Mouse (Mus musculus) cerebellum, adult 9-11 months (tissue): ENCODE data around the gene Pbx3.

Source experiments
- DNase-seq: peaks from one replicate; pipeline ENCODE4 v3.0.0; 2022

The Pbx3 gene

GRCm38 (mm10) chr2:34135316-34135715 lies 237.6 kb downstream of the Pbx3 start:
- no peak for DNase-seq

- no peak for DNase-seq
Observed at GRCm38 (mm10) chr2:34132751-34133150, 240.2 kb downstream of the Pbx3 start.

GRCm38 (mm10) chr2:34129674-34130267 lies 243.2 kb downstream of the Pbx3 start:
- no peak for DNase-seq

DNA sequence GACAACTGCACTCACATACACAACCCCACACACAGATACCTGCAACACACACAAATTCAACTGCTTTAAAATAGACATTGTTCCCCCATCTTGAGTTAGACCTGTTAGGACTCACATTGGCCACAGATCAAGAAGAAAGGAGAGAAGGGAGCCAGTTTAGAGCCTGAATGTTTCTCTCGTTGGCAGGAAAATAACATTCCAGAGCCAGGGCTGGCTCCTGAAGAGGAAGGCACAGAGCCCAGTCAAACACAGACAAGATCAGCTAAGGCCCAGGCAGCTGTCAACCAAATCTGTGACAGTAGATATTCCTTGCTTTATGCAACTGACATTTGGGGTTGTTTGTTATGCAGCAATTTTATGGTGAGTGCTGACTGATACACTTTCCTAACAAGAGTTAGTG lies 245.1 kb downstream of the Pbx3 start:
- DNase-seq = no peak

DNA sequence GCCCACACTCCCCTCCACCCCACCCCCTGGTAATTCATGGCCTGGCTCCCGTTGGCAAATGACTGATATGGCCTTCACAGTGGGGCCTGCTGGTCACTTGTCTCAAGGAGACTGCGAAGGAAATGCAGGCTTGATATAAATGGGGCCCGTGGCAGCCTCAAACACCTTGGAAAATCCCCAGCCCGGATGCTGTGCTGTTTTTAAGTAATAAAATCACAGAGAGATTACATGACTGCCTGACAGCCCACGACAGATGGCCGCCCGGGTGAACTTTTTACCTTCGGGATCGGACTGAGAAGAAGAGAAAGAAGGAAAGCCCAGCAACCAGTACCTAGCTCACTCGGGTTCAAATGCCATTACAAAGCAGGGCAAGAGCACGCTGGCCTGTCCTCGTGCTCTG lies 249.0 kb downstream of the Pbx3 start:
- DNase-seq = no peak
